Mouse (Mus musculus) brain, embryonic 18.5 days (tissue): ENCODE data around the gene Caln1.

Experiments
- DNase-seq: peaks from one replicate; pipeline ENCODE4 v3.0.0-alpha.2; 2012; ENCODE audit warnings: low read depth, low spot score

The Caln1 gene

GRCm38 (mm10) chr5:130394386-130394785 is 25.1 kb downstream of the Caln1 start:
- no peak for DNase-seq

DNA sequence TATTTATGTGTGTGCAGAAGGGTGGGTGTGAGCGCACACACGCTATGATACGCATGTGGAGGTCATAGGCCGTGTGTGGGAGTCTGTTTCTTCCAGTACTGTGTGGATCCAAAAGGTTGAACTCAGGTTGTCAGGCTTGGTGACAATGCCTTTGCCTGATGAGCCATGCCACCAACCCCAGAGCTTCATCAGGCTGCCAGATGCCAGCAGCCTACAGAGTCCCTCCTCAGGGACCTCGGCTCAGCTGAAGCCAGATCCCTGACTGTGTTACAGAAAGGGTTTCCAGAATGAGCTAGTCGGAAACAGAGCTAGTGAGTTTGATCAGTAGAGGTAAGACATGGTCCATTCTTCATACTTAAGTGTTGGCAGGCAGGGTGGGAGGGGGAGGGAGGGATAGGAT is 25.9 kb downstream of the Caln1 start:
- DNase-seq: no peak

GRCm38 (mm10) chr5:130400136-130400917 is 31.1 kb downstream of the Caln1 start:
- DNase-seq: no peak

- DNase-seq: no peak
Observed at GRCm38 (mm10) chr5:130405201-130405600, 35.9 kb downstream of the Caln1 start.

- DNase-seq: no peak
Observed at GRCm38 (mm10) chr5:130409706-130410105, 40.5 kb downstream of the Caln1 start.

DNA sequence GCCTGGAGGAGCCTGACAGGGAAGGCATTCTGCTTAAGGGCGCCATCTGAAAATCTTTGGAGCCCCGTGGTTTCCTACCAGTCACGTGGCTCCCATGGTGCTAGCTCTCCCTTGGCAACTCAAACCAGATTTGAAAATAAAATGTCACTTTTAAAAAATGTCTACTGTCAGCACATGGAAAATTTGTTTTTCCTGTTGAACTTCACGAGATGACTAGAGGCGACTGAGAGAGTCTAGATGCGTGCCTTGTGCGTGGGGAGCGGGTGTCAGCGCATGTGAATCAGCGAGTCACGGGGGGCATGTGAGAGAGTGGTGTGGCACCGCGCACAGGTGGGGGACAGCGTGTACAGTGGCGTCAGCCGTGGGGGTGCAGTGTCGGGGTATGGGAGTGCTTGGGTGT is 42.3 kb downstream of the Caln1 start:
- no peak for DNase-seq

DNA sequence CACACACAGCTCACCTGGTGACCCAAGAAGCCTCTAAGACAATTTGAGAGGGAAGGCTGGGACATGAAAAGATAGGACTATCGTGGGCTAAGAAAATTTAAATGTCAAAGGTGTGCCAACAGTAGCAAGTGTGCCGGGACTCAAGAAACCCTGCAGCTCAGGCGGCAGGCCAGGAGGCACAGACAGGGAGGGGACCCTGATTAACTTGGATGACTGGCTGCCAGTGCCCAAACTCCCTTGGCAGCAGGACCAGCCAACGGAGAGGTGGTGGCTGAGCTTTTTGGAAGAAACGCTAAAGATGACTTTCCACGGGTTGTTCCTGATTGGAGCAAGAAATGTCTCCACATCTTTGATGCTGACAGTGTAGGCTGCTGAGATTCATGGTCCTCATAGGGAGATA is 78.2 kb downstream of the Caln1 start:
- DNase-seq: no peak

GRCm38 (mm10) chr5:130448491-130448890 is 79.2 kb downstream of the Caln1 start:
- no peak for DNase-seq

DNA sequence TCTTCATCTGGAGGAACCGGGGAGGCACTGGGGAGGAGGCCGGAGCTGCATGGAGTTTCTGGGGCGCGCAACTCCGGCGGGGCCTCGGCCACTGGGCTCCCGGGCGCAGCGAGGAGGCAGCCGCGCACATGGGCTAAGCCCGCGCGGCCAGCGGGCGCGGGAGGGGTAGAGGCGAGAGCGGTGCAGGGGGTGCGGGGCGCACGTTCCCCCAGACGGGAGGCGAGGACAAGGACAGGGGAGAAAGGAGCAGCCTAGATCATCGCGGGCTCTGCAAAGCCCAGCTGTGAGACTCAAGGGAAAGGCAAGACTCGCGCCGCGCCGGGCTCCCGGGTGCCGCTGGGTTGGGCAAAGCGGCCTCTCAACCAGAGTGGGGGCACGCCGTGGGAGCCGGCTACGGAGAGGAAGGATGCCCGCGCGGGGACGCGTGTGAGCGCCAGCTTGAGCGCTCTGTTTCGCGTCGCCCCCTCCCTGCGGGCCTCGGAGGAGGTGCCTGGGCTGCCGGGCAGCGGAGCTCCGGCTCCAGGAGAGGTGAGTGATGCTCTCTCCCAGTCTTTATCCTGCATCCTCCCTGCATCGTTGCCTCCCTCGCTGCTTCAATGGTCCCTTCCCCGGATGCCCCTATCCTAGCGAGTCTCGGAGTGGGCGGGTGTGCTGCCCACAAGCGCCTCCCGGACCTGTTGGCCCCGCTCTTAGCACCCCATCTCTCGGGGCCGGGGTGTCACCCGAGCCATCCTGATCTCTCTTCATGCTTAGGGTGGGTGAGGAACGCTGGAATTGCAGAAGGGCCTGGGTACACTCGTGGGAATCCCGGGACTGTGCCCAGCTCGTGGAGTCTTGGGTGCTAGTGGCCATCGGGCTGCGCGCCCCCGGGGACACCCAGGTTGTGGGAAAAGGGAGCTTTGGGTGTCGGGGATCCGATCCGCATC is 79.9 kb downstream of the Caln1 start:
- no peak for DNase-seq

- no peak for DNase-seq
Observed at GRCm38 (mm10) chr5:130450031-130450541, 80.8 kb downstream of the Caln1 start.

GRCm38 (mm10) chr5:130458076-130458475 is 88.8 kb downstream of the Caln1 start:
- no peak for DNase-seq

GRCm38 (mm10) chr5:130472209-130472608 is 103.0 kb downstream of the Caln1 start:
- no peak for DNase-seq

DNA sequence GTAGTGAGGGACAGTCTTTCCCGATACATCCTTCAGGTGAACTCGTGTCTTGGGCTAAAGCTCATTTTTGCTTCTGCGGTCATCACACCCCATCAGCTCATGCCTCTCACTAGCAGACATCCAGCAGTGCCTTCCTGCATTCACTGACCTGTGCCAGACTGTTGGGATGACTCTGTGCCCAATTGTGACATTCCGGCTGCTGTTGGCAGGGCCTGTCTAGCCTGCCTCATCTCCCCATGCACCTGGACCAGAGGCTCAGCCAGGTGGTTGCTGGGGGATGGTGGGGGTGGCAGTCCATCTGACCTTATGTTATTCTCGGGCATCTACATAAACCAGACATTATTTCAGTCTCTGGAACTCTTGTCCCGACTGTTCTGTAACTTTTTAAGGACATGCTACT is 105.6 kb downstream of the Caln1 start:
- no peak for DNase-seq

DNA sequence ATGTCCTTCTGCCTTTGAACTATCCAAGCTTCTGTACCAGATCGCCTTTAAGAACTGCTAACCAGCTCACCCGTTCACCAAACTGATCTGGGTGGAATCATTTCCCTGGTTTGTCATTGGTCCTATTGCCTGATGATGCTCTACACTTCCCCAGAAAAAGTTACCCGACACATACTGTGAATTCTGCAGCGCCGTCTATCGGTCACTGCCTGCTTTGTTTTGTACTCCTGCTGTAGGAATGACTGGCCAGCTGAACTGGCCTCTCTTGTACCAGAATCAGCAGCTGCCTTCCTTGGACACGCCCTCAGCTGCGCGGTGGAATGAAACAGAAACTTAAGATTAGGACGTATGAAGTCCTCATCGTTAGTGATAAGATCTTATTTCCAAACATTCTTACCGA is 107.5 kb downstream of the Caln1 start:
- DNase-seq: no peak

DNA sequence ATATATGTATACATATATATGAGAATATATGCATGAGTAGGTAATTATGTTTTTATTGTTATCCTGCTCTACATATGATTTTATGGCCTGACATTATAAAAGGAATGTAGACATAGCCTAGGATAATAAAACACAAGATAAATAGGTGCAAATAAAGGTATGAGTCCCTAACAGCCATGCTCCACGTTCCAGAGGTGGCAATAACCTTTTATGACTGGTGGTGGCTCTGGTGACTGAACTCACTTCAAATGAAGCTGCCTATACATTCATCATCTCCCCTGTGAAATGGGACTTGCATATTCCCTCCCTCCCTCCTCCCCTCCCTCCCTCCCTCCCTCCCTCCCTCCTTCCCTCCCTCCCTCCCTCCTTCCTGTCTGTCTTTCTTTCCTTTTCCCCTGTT is 111.0 kb downstream of the Caln1 start:
- no peak for DNase-seq

DNA sequence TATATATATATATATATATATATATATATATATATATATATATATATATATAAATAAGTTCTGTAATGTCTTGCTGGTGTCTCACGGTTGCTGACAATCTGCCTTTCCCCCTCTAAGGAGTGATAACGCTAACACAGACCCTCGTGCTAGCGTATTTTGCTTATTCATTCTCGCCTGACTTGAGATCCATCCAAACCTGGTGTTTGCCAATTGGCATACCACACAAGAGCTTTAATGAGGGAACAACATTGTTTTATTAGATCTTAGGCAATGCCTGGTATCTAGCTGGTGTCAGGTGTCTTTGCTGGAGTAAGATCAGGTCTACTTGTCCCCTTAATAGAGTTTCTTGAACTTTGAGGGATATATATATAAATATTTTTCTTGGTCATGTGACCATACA is 122.2 kb downstream of the Caln1 start:
- DNase-seq: no peak

DNA sequence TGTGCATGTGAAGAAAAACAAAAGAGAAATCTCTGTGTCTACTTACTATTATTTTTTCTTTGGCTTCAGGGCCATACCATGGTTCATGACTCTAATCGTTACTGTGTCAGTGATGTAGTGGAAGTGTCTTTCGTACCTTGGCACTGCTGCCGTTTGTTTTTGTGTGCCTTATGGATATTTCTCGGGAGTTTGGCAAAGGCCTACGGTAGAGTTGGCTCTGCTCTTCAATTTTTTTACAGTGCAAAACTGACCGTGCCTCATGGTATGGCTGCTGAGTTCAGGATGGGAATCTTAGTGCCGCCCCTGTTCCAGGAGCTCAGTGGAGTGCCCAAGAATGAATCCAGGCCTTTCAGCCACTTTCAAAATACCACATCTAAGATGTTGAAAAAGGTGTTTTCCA is 123.0 kb downstream of the Caln1 start:
- DNase-seq: no peak

GRCm38 (mm10) chr5:130502541-130502940 is 133.3 kb downstream of the Caln1 start:
- no peak for DNase-seq

DNA sequence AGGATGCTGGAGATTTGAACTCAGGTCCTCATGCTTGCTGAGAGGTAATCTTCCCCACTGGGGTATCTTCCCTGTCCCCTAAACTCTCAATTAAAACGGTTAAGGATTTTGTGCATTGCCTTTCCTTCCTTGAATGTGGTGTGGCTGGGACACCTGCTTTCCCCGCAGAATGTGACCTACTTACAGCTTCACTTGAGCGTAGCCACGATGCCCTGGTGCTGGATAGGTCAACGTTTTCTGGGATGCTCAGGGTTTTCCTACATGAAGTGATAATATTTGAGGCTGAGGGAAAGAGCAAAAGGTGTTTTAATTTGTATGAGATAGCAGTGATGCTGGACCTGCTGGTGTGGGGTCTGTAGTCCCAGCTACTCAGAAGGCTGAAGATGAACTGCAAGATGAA is 135.6 kb downstream of the Caln1 start:
- no peak for DNase-seq

DNA sequence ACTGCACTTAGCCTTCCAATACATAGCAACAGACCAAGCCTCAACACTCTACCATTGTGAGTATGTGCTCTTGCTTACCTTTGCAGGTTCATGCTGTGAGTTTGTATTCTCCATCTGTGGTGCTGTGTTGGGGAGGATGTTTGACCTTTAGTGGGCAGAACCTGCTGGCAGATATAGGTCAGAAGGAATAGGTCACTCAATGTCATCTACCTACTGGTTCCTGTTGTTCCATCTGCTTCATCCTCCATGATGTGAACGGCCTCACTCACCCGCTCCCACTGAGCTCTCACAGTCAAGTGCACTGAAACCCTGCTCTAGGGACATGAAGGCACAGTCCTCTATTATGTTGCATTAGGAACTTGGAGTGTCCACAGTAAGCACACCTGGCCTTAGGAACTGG is 141.3 kb downstream of the Caln1 start:
- no peak for DNase-seq

- DNase-seq: no peak
Observed at GRCm38 (mm10) chr5:130515395-130515794, 146.1 kb downstream of the Caln1 start.

DNA sequence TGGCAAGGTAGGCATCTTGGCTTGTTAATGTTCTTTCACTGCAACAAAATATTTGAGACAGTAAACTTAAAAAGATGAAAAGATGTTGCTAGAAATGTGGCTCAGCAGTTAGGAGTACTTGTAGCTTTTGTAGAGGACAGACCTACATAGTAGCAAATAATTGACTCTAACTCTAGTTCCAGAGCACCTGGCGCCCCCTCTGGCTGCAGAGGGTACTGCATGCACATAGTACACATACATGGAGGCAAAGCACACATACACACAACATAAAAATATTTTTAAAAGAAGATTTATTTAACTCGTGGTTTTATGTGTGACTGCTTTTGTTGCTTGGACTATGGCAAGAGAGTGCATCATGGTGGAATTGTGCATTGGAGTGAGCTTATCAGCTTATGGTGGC is 151.3 kb downstream of the Caln1 start:
- no peak for DNase-seq

DNA sequence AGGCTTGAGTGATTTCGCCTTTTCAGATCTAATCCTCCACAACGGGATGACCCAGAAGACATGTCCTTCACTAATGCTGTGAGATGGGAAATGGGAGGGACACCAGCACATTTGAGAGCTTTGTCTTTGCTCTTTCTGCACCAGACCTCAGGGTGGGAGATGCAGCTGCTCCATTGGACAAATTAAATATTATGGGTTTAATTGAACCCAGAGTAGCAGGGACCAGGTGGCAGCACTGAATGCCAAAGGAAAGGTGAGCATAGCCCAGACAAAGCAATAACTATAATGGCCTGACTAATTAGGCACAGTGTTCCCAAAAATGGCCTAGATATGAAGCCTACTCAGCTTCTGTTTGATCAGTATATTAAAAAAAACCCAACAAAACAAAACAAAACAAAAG is 158.2 kb downstream of the Caln1 start:
- no peak for DNase-seq
